Mouse (Mus musculus) lung, embryonic 14.5 days (tissue): Measurements from ENCODE around the gene Hdac4. TPM values are rescaled to one million over a fixed set of nuclear protein-coding genes. Genes with fewer than 3 reads are reported as not detected.

Experiments
- ATAC-seq: fragments of 200-750 bp; cut with Nextera tagmentation; 2 replicates; pipeline ENCODE4 v1.8.0; 2017; ENCODE audit warnings: mild to moderate bottlenecking, moderate TSS enrichment, moderate library complexity; ENCODE audit not compliant: insufficient read depth
- DNase-seq: peaks from one replicate; pipeline ENCODE4 v3.0.0-alpha.2; 2015
- H3K27ac ChIP-seq: fragments of 300-500 bp; sonication (generic); 2 replicates; pipeline ENCODE4 v1.5.1; 2014; ENCODE audit warnings: low read depth, mild to moderate bottlenecking, moderate library complexity
- H3K27me3 ChIP-seq: fragments of 300-500 bp; sonication (generic); 2 replicates; pipeline ENCODE4 v1.6.1; 2014; ENCODE audit warnings: low read length, control low read depth; ENCODE audit not compliant: insufficient read depth
- H3K36me3 ChIP-seq: fragments of 300-500 bp; sonication (generic); 2 replicates; pipeline ENCODE4 v1.6.1; 2014; ENCODE audit warnings: control low read depth; ENCODE audit not compliant: insufficient read depth
- H3K4me1 ChIP-seq: fragments of 300-500 bp; sonication (generic); 2 replicates; pipeline ENCODE4 v1.6.1; 2014; ENCODE audit warnings: antibody characterized with exemption, control low read depth; ENCODE audit not compliant: insufficient read depth
- H3K4me2 ChIP-seq: fragments of 300-500 bp; sonication (generic); 2 replicates; pipeline ENCODE4 v1.6.1; 2014; ENCODE audit warnings: mild to moderate bottlenecking
- H3K4me3 ChIP-seq: fragments of 300-500 bp; sonication (generic); 2 replicates; pipeline ENCODE4 v1.5.1; 2014; ENCODE audit warnings: low read depth, low read length
- H3K9ac ChIP-seq: fragments of 300-500 bp; sonication (generic); 2 replicates; pipeline ENCODE4 v1.6.1; 2014
- H3K9me3 ChIP-seq: fragments of 300-500 bp; sonication (generic); 2 replicates; pipeline ENCODE4 v1.6.1; 2016; ENCODE audit warnings: low read depth, low read length, control low read depth
- CTCF ChIP-seq: IDR thresholded peaks from 2 replicates; pipeline ENCODE4 v1.5.1; 2016; ENCODE audit warnings: antibody characterized with exemption, low read depth
- WGBS: fragments of 180-500 bp; shearing (Covaris S2); extraction: QIAGEN DNeasy Blood & Tissue Kit; methylation state at CpG from one replicate; pipeline ENCODE4 v1.1.7; 2014; 5-methylcytosine and 5-hydroxymethylcytosine counted together
- polyA plus RNA-seq: library from polyadenylated mRNA; unstranded; fragments of >200 nt; fragmentation: Nextera tagmentation; extraction: Ambion mirVana; gene quantifications from 2 replicates; pipeline ENCODE4 v1.2.1, GENCODE M21; 2014

Hdac4 gene
- polyA plus RNA-seq = 17.4 and 20.2 TPM in 2 replicates

GRCm38 (mm10) chr1:92195360-92196149, at the start of gene Hdac4:
Gene Hdac4 (minus strand): TSS chr1:92195699.
- Histone ChIP-seq H3K9ac (no peak within 1 kb of the TSS), H3K27ac (no peak within 1 kb of the TSS), H3K4me2 (no peak within 1 kb of the TSS), H3K4me1 (0 out of 2 replicates have a peak, but pooled peaks cover 3% of the 10 kb centered on the region), H3K9me3 (no peaks in the 10 kb centered on the region), H3K4me3 (no peak within 1 kb of the TSS), H3K36me3 (no peaks in the 10 kb centered on the region), H3K27me3 (no peaks in the 10 kb centered on the region)
- no peak for DNase-seq
- no peak for TF ChIP-seq CTCF
- no peak for ATAC-seq
- 61% methylated on average over 13 of the region's 13 CpGs for WGBS

- H3K4me3 ChIP-seq = no peak overlapping the region
- no peak for TF ChIP-seq CTCF
- H3K9me3 ChIP-seq = no peaks in the 10 kb centered on the region
- ATAC-seq = no peak
- H3K4me1 ChIP-seq = no peaks in the 10 kb centered on the region
- no peaks in the 10 kb centered on the region for H3K36me3 ChIP-seq
- DNase-seq = no peak
- no peaks in the 10 kb centered on the region for H3K27me3 ChIP-seq
- no peak overlapping the region for H3K9ac ChIP-seq
- WGBS = 83% methylated on average over 8 of the region's 8 CpGs
- H3K4me2 ChIP-seq = no peak overlapping the region
- H3K27ac ChIP-seq = no peak overlapping the region
Measured at GRCm38 (mm10) chr1:92243549-92243948, 48.0 kb upstream of the Hdac4 start.

- no peaks in the 10 kb centered on the region for H3K9me3 ChIP-seq
- H3K9ac ChIP-seq = no peak overlapping the region
- H3K4me1 ChIP-seq = no peaks in the 10 kb centered on the region
- H3K27ac ChIP-seq = no peak overlapping the region
- no peaks in the 10 kb centered on the region for H3K36me3 ChIP-seq
- H3K4me2 ChIP-seq = no peak overlapping the region
- no peaks in the 10 kb centered on the region for H3K27me3 ChIP-seq
- TF ChIP-seq CTCF = no peak
- no peak for ATAC-seq
- H3K4me3 ChIP-seq = no peak overlapping the region
- WGBS = 81% methylated on average over 4 of the region's 4 CpGs
- no peak for DNase-seq
Measured at GRCm38 (mm10) chr1:92240072-92240471, 44.6 kb upstream of the Hdac4 start.

GRCm38 (mm10) chr1:92235600-92235999, 40.1 kb upstream of the Hdac4 start:
- H3K9me3 ChIP-seq = no peaks in the 10 kb centered on the region
- 90% methylated on average over 4 of the region's 4 CpGs for WGBS
- no peak overlapping the region for H3K27ac ChIP-seq
- DNase-seq (no peak), ATAC-seq (no peak)
- H3K36me3 ChIP-seq = no peaks in the 10 kb centered on the region
- H3K4me1 ChIP-seq = no peaks in the 10 kb centered on the region
- no peak overlapping the region for H3K4me3 ChIP-seq
- H3K4me2 ChIP-seq = no peak overlapping the region
- no peak overlapping the region for H3K9ac ChIP-seq
- no peak for TF ChIP-seq CTCF
- H3K27me3 ChIP-seq = no peaks in the 10 kb centered on the region

GRCm38 (mm10) chr1:92225297-92225696, 29.8 kb upstream of the Hdac4 start:
- Histone ChIP-seq H3K27ac (no peak overlapping the region), H3K4me3 (no peak overlapping the region), H3K4me1 (no peaks in the 10 kb centered on the region), H3K9ac (no peak overlapping the region), H3K27me3 (no peaks in the 10 kb centered on the region), H3K9me3 (no peaks in the 10 kb centered on the region), H3K4me2 (no peak overlapping the region), H3K36me3 (no peaks in the 10 kb centered on the region)
- ATAC-seq (no peak), DNase-seq (no peak)
- WGBS = 72% methylated on average over 2 of the region's 2 CpGs
- TF ChIP-seq CTCF = no peak

GRCm38 (mm10) chr1:92223956-92224891, 28.7 kb upstream of the Hdac4 start:
- no peak overlapping the region for H3K27ac ChIP-seq
- H3K36me3 ChIP-seq = no peaks in the 10 kb centered on the region
- 48% methylated on average over 17 of the region's 17 CpGs for WGBS
- H3K9ac ChIP-seq = no peak overlapping the region
- H3K27me3 ChIP-seq = no peaks in the 10 kb centered on the region
- no peak overlapping the region for H3K4me3 ChIP-seq
- DNase-seq = no peak
- no peak overlapping the region for H3K4me2 ChIP-seq
- no peak for TF ChIP-seq CTCF
- ATAC-seq = no peak
- H3K4me1 ChIP-seq = no peaks in the 10 kb centered on the region
- H3K9me3 ChIP-seq = no peaks in the 10 kb centered on the region

GRCm38 (mm10) chr1:92216710-92217109, 21.2 kb upstream of the Hdac4 start:
- WGBS = 87% methylated on average over 11 of the region's 11 CpGs
- DNase-seq = no peak
- no peak for ATAC-seq

More at GRCm38 (mm10) chr1:92216710-92217109, 21.2 kb upstream of the Hdac4 start:
- no peaks in the 10 kb centered on the region for H3K36me3 ChIP-seq
- no peak overlapping the region for H3K4me2 ChIP-seq
- no peak overlapping the region for H3K4me3 ChIP-seq
- no peaks in the 10 kb centered on the region for H3K9me3 ChIP-seq
- no peaks in the 10 kb centered on the region for H3K27me3 ChIP-seq
- TF ChIP-seq CTCF = no peak
- H3K27ac ChIP-seq = no peak overlapping the region
- H3K9ac ChIP-seq = no peak overlapping the region
- 0 out of 2 replicates have a peak, but pooled peaks cover 2% of the 10 kb centered on the region for H3K4me1 ChIP-seq
